Mouse (Mus musculus) liver, adult 2 months (tissue): ENCODE data around the gene Bcl2. TPM values are rescaled to one million over a fixed set of nuclear protein-coding genes. Genes with fewer than 3 reads are reported as not detected.

ENCODE experiments used
- DNase-seq: peaks from one replicate; pipeline ENCODE4 v3.0.0-alpha.2; 2011; ENCODE audit warnings: low read depth, low spot score; ENCODE audit errors: extremely low read depth
- H3K27ac ChIP-seq: fragments of 200-500 bp; replicated peaks from 2 replicates; pipeline ENCODE4 v1.5.1; 2012; ENCODE audit warnings: low read depth, mild to moderate bottlenecking, control low read depth, inconsistent platforms, low read length; ENCODE audit not compliant: insufficient read depth
- H3K27me3 ChIP-seq: fragments of 200-500 bp; 2 replicates; pipeline ENCODE4 v1.6.1; 2012; ENCODE audit warnings: mild to moderate bottlenecking, moderate library complexity, low read length, inconsistent platforms; ENCODE audit not compliant: control insufficient read depth, insufficient read depth
- H3K36me3 ChIP-seq: fragments of 200-500 bp; 2 replicates; pipeline ENCODE4 v1.6.1; 2012; ENCODE audit warnings: low read length, inconsistent platforms; ENCODE audit not compliant: control insufficient read depth, insufficient read depth
- H3K4me1 ChIP-seq: fragments of 200-500 bp; 2 replicates; pipeline ENCODE4 v1.6.1; 2011; ENCODE audit warnings: low read length; ENCODE audit not compliant: control insufficient read depth, insufficient read depth
- H3K4me3 ChIP-seq: fragments of 200-500 bp; 2 replicates; pipeline ENCODE4 v1.5.1; 2011; ENCODE audit warnings: low read depth, mild to moderate bottlenecking, control low read depth, low read length, moderate library complexity; ENCODE audit not compliant: insufficient read depth
- H3K79me2 ChIP-seq: fragments of 200-500 bp; 2 replicates; pipeline ENCODE4 v1.6.1; 2012; ENCODE audit warnings: inconsistent platforms, mild to moderate bottlenecking, low read length, moderate library complexity; ENCODE audit not compliant: control insufficient read depth, insufficient read depth
- H3K9ac ChIP-seq: fragments of 200-500 bp; 2 replicates; pipeline ENCODE4 v1.6.1; 2012; ENCODE audit warnings: low read depth, mild to moderate bottlenecking, control low read depth, inconsistent platforms, low read length
- CTCF ChIP-seq: fragments of 200-500 bp; IDR thresholded peaks from 2 replicates; pipeline ENCODE4 v1.5.1; 2011; ENCODE audit warnings: low read depth, low read length, control low read depth
- POLR2A ChIP-seq: fragments of 200-500 bp; IDR thresholded peaks from 2 replicates; pipeline ENCODE4 v1.6.1; 2011; ENCODE audit warnings: low read length, control low read depth; ENCODE audit not compliant: insufficient read depth; ENCODE audit errors: extremely low read depth
- WGBS: fragments of 180-500 bp; shearing (Covaris S2); methylation state at CpG from one replicate; pipeline ENCODE4 v1.1.7; 2018; 5-methylcytosine and 5-hydroxymethylcytosine counted together
- polyA plus RNA-seq: library from polyadenylated mRNA; depleted of rRNA; stranded (reverse); fragments of >200 nt; gene quantifications from 2 replicates; pipeline ENCODE4 v1.2.3, GENCODE M21; 2012
- total RNA-seq: library from RNA; depleted of rRNA; stranded (reverse); fragments of >200 nt; gene quantifications from 2 replicates; pipeline ENCODE4 v1.2.3, GENCODE M21; 2014

The Bcl2 gene
- total and polyA plus RNA-seq, 2 experiments: 0.26 to 1.5 TPM

GRCm38 (mm10) chr1:106620174-106620931, 93.7 kb downstream of the Bcl2 start:
- DNase-seq: no peak
- Histone ChIP-seq H3K4me1 (no peaks in the 10 kb centered on the region), H3K4me3 (no peak overlapping the region), H3K36me3 (no peaks in the 10 kb centered on the region), H3K27me3 (no peaks in the 10 kb centered on the region), H3K9ac (no peak overlapping the region), H3K27ac (no peak overlapping the region), H3K79me2 (no peaks in the 10 kb centered on the region)
- WGBS: 80% methylated on average over 3 of the region's 3 CpGs
- TF ChIP-seq CTCF (no peak), POLR2A (no peak)

- no peaks in the 10 kb centered on the region for H3K4me1 ChIP-seq
- TF ChIP-seq POLR2A (no peak), CTCF (no peak)
- H3K36me3 ChIP-seq: no peaks in the 10 kb centered on the region
- no peak overlapping the region for H3K27ac ChIP-seq
- 88% methylated on average over 3 of the region's 3 CpGs for WGBS
- DNase-seq: no peak
- no peak overlapping the region for H3K9ac ChIP-seq
- no peak overlapping the region for H3K4me3 ChIP-seq
- no peaks in the 10 kb centered on the region for H3K27me3 ChIP-seq
- H3K79me2 ChIP-seq: no peaks in the 10 kb centered on the region
These were observed 95.3 kb downstream of the Bcl2 start for GRCm38 (mm10) chr1:106618814-106619213.

GRCm38 (mm10) chr1:106616955-106617354, 97.1 kb downstream of the Bcl2 start:
- WGBS: 82% methylated on average over 5 of the region's 5 CpGs
- Histone ChIP-seq H3K79me2 (no peaks in the 10 kb centered on the region), H3K9ac (no peak overlapping the region), H3K4me1 (no peaks in the 10 kb centered on the region), H3K27ac (no peak overlapping the region), H3K36me3 (no peaks in the 10 kb centered on the region), H3K4me3 (no peak overlapping the region), H3K27me3 (no peaks in the 10 kb centered on the region)
- no peak for DNase-seq
- no peak for TF ChIP-seq POLR2A
- no peak for TF ChIP-seq CTCF

GRCm38 (mm10) chr1:106613371-106613770, 100.7 kb downstream of the Bcl2 start:
- Histone ChIP-seq H3K27ac (no peak overlapping the region), H3K79me2 (no peaks in the 10 kb centered on the region), H3K36me3 (no peaks in the 10 kb centered on the region), H3K4me1 (no peaks in the 10 kb centered on the region), H3K9ac (no peak overlapping the region), H3K4me3 (no peak overlapping the region), H3K27me3 (no peaks in the 10 kb centered on the region)
- TF ChIP-seq POLR2A: no peak
- TF ChIP-seq CTCF: no peak
- 86% methylated on average over 5 of the region's 5 CpGs for WGBS
- DNase-seq: no peak

GRCm38 (mm10) chr1:106612166-106613031, 101.7 kb downstream of the Bcl2 start:
- 61% methylated on average over 8 of the region's 8 CpGs for WGBS
- no peak overlapping the region for H3K27ac ChIP-seq
- no peak for TF ChIP-seq CTCF
- TF ChIP-seq POLR2A: no peak
- no peak for DNase-seq
- no peak overlapping the region for H3K9ac ChIP-seq
- no peaks in the 10 kb centered on the region for H3K79me2 ChIP-seq
- no peaks in the 10 kb centered on the region for H3K27me3 ChIP-seq
- no peaks in the 10 kb centered on the region for H3K36me3 ChIP-seq
- H3K4me3 ChIP-seq: no peak overlapping the region
- no peaks in the 10 kb centered on the region for H3K4me1 ChIP-seq
